ENCODE assay signal across 25 mouse cellular contexts in genomic region chr8:127341046-127341445, GRCm38 (mm10).
"Had no signal": no experiment of that assay in that cellular context is flagged by ENCODE, and none has a peak within 500 bp of the region (broad histone marks: within the 10 kb centered on the region; RNA-seq: fewer than 3 reads in every experiment).

No protein-coding gene starts in this region.

- DNase-seq: layer of hippocampus, adult 9-11 months; liver; lung, adult 18-20 months; lung, postnatal 10 days; lung, postnatal 36 days; right cerebral cortex, adult 18-20 months; right cerebral cortex, postnatal 14 days; right cerebral cortex, postnatal 4 days; thymus, adult 2 months; thymus, postnatal 14 days had no signal

- H3K9ac ChIP-seq: limb, embryonic 13.5 days; liver, embryonic 12.5 days; liver, embryonic 15.5 days; lung, embryonic 15.5 days; midbrain, embryonic 13.5 days had no signal

- H3K4me3 ChIP-seq: layer of hippocampus, adult 2 months; limb, embryonic 10.5 days; limb, embryonic 13.5 days; liver, embryonic 12.5 days; liver, embryonic 15.5 days; lung, embryonic 15.5 days; megakaryocyte, embryonic 14.5 days; midbrain, embryonic 10.5 days; midbrain, embryonic 13.5 days; myocyte had no signal

- H3K27ac ChIP-seq: hindbrain, postnatal 0 days; layer of hippocampus, adult 2 months; limb, embryonic 10.5 days; limb, embryonic 13.5 days; liver, embryonic 12.5 days; liver, embryonic 15.5 days; lung, embryonic 15.5 days; midbrain, embryonic 10.5 days; midbrain, embryonic 13.5 days; stomach, postnatal 0 days had no signal

- H3K27me3 ChIP-seq: limb, embryonic 13.5 days; liver, embryonic 12.5 days; liver, embryonic 15.5 days; lung, embryonic 15.5 days; midbrain, embryonic 13.5 days had no signal

- H3K4me2 ChIP-seq: limb, embryonic 13.5 days; liver, embryonic 12.5 days; liver, embryonic 15.5 days; lung, embryonic 15.5 days; midbrain, embryonic 13.5 days had no signal

- H3K9me3 ChIP-seq: limb, embryonic 10.5 days; limb, embryonic 13.5 days; liver, embryonic 12.5 days; liver, embryonic 15.5 days; lung, embryonic 15.5 days; megakaryocyte, embryonic 14.5 days; midbrain, embryonic 10.5 days; midbrain, embryonic 13.5 days had no signal

- H3K36me3 ChIP-seq: limb, embryonic 13.5 days; liver, embryonic 12.5 days; liver, embryonic 15.5 days; lung, embryonic 15.5 days; midbrain, embryonic 10.5 days; midbrain, embryonic 13.5 days had no signal

- ATAC-seq: hindbrain, postnatal 0 days; inflammation-experienced regulatory T-cells, adult 6 months; intestine, embryonic 16.5 days; liver, embryonic 12.5 days; midbrain, embryonic 13.5 days; midbrain, embryonic 16.5 days had no signal

- H3K4me1 ChIP-seq: limb, embryonic 10.5 days; liver, embryonic 12.5 days; liver, embryonic 15.5 days; lung, embryonic 15.5 days; megakaryocyte, embryonic 14.5 days had no signal
